Mouse (Mus musculus): ENCODE measurements around the gene Bag1. TPM values are rescaled to one million over a fixed set of nuclear protein-coding genes. Genes with fewer than 3 reads are reported as not detected.

Bag1 gene
- polyA plus RNA-seq (2016; fragmentation: Nextera tagmentation; extraction: Ambion mirVana): 185 and 192 TPM in 2 replicates

GRCm38 (mm10) chr4:40948160-40948708 lies at the start of gene Bag1, which contains the start of gene Chmp5:
TSS of gene Bag1 (minus strand) at chr4:40948294.
TSS of gene Chmp5 (plus strand) at chr4:40948407.
- peak within 1 kb of the TSS; percentile 97 for H3K9ac ChIP-seq
- under 1% methylated on average over 50 of the region's 50 CpGs for WGBS (ENCODE audit: insufficient replicate concordance)
- peaks cover 60% of the 10 kb centered on the region for H3K36me3 ChIP-seq
- peak; percentile 95 for ATAC-seq
- H3K4me3 ChIP-seq: peak within 1 kb of the TSS; percentile 95
- H3K27ac ChIP-seq: peak within 1 kb of the TSS; percentile 95
- H3K9me3 ChIP-seq (replicated peaks): no peaks in the 10 kb centered on the region
- peak within 1 kb of the TSS; percentile 79 for H3K4me2 ChIP-seq
- H3K27me3 ChIP-seq (replicated peaks): no peaks in the 10 kb centered on the region
- H3K4me1 ChIP-seq: peaks cover 47% of the 10 kb centered on the region

GRCm38 (mm10) chr4:40996302-40996701 lies 48.2 kb upstream of the Bag1 start:
- H3K27me3 ChIP-seq (replicated peaks): no peaks in the 10 kb centered on the region
- H3K36me3 ChIP-seq: peaks cover 100% of the 10 kb centered on the region
- WGBS (ENCODE audit: insufficient replicate concordance): 73% methylated on average over 6 of the region's 6 CpGs
- H3K9me3 ChIP-seq (replicated peaks): no peaks in the 10 kb centered on the region
- peak; percentile 54; the same call in 1 of the 2 replicates for ATAC-seq
- peaks cover 34% of the 10 kb centered on the region for H3K4me1 ChIP-seq
- no peak overlapping the region for H3K4me2 ChIP-seq
- no peak overlapping the region for H3K9ac ChIP-seq
- no peak overlapping the region; the same call in 1 of the 2 replicates for H3K27ac ChIP-seq
- no peak overlapping the region for H3K4me3 ChIP-seq

- WGBS (ENCODE audit: insufficient replicate concordance): 87% methylated on average over 6 of the region's 6 CpGs
- no peak overlapping the region for H3K27ac ChIP-seq
- H3K9ac ChIP-seq: no peak overlapping the region
- no peaks in the 10 kb centered on the region for H3K9me3 ChIP-seq (replicated peaks)
- no peak for ATAC-seq
- peaks cover 100% of the 10 kb centered on the region for H3K36me3 ChIP-seq
- H3K4me3 ChIP-seq: no peak overlapping the region
- no peaks in the 10 kb centered on the region for H3K4me1 ChIP-seq
- H3K4me2 ChIP-seq: no peak overlapping the region
- H3K27me3 ChIP-seq (replicated peaks): no peaks in the 10 kb centered on the region
These were observed 41.5 kb upstream of the Bag1 start for GRCm38 (mm10) chr4:40989633-40990032.

- H3K36me3 ChIP-seq: peaks cover 99% of the 10 kb centered on the region
These were observed 35.6 kb upstream of the Bag1 start for GRCm38 (mm10) chr4:40983686-40984085.

GRCm38 (mm10) chr4:40982486-40982885 lies 34.4 kb upstream of the Bag1 start:
- Histone ChIP-seq H3K4me2 (no peak overlapping the region), H3K9ac (no peak overlapping the region), H3K27ac (no peak overlapping the region), H3K36me3 (peaks cover 99% of the 10 kb centered on the region), H3K4me3 (no peak overlapping the region), H3K27me3 (replicated peaks) (no peaks in the 10 kb centered on the region), H3K4me1 (peaks cover 11% of the 10 kb centered on the region; the same call in 1 of the 2 replicates), H3K9me3 (replicated peaks) (no peaks in the 10 kb centered on the region)
- WGBS (ENCODE audit: insufficient replicate concordance): 70% methylated on average over 3 of the region's 3 CpGs
- no peak for ATAC-seq

More at GRCm38 (mm10) chr4:40983686-40984085, 35.6 kb upstream of the Bag1 start:
- Histone ChIP-seq H3K9ac (no peak overlapping the region), H3K4me3 (no peak overlapping the region), H3K4me1 (peaks cover 11% of the 10 kb centered on the region; the same call in 1 of the 2 replicates), H3K27ac (no peak overlapping the region), H3K27me3 (replicated peaks) (no peaks in the 10 kb centered on the region), H3K4me2 (no peak overlapping the region), H3K9me3 (replicated peaks) (no peaks in the 10 kb centered on the region)
- ATAC-seq: no peak
- WGBS (ENCODE audit: insufficient replicate concordance): 64% methylated on average over 1 of the region's 1 CpGs

- no peak overlapping the region for H3K27ac ChIP-seq
- no peak for ATAC-seq
- 63% methylated on average over 1 of the region's 1 CpGs for WGBS (ENCODE audit: insufficient replicate concordance)
- no peaks in the 10 kb centered on the region for H3K27me3 ChIP-seq (replicated peaks)
- H3K4me2 ChIP-seq: no peak overlapping the region
- H3K9ac ChIP-seq: no peak overlapping the region
- H3K4me1 ChIP-seq: peaks cover 16% of the 10 kb centered on the region
- H3K4me3 ChIP-seq: no peak overlapping the region
- no peaks in the 10 kb centered on the region for H3K9me3 ChIP-seq (replicated peaks)
- peaks cover 92% of the 10 kb centered on the region for H3K36me3 ChIP-seq
These were observed 31.3 kb upstream of the Bag1 start for GRCm38 (mm10) chr4:40979430-40979829.

GRCm38 (mm10) chr4:40976651-40977050 lies 28.6 kb upstream of the Bag1 start:
- H3K27ac ChIP-seq: no peak overlapping the region

GRCm38 (mm10) chr4:40975678-40976077 lies 27.6 kb upstream of the Bag1 start:
- H3K4me3 ChIP-seq: no peak overlapping the region
- no peak overlapping the region for H3K27ac ChIP-seq
- WGBS (ENCODE audit: insufficient replicate concordance): 77% methylated on average over 3 of the region's 3 CpGs
- H3K4me1 ChIP-seq: peaks cover 32% of the 10 kb centered on the region
- no peak for ATAC-seq
- no peak overlapping the region for H3K9ac ChIP-seq
- no peak overlapping the region for H3K4me2 ChIP-seq
- no peaks in the 10 kb centered on the region for H3K27me3 ChIP-seq (replicated peaks)
- H3K9me3 ChIP-seq (replicated peaks): no peaks in the 10 kb centered on the region
- peaks cover 68% of the 10 kb centered on the region for H3K36me3 ChIP-seq

More at GRCm38 (mm10) chr4:40976651-40977050, 28.6 kb upstream of the Bag1 start:
- Histone ChIP-seq H3K4me3 (no peak overlapping the region), H3K4me1 (peaks cover 32% of the 10 kb centered on the region), H3K27me3 (replicated peaks) (no peaks in the 10 kb centered on the region), H3K9me3 (replicated peaks) (no peaks in the 10 kb centered on the region), H3K36me3 (peaks cover 78% of the 10 kb centered on the region), H3K9ac (no peak overlapping the region), H3K4me2 (no peak overlapping the region)
- no peak for ATAC-seq
- WGBS (ENCODE audit: insufficient replicate concordance): 85% methylated on average over 10 of the region's 10 CpGs

GRCm38 (mm10) chr4:40974011-40974410 lies 25.9 kb upstream of the Bag1 start:
- WGBS (ENCODE audit: insufficient replicate concordance): 89% methylated on average over 1 of the region's 1 CpGs

GRCm38 (mm10) chr4:40971744-40972143 lies 23.6 kb upstream of the Bag1 start:
- no peak for ATAC-seq
- H3K36me3 ChIP-seq: peaks cover 44% of the 10 kb centered on the region
- no peaks in the 10 kb centered on the region for H3K9me3 ChIP-seq (replicated peaks)
- H3K27ac ChIP-seq: peak overlapping the region; percentile 91
- H3K4me3 ChIP-seq: peak overlapping the region; percentile 95
- WGBS (ENCODE audit: insufficient replicate concordance): 18% methylated on average over 13 of the region's 13 CpGs
- no peaks in the 10 kb centered on the region for H3K27me3 ChIP-seq (replicated peaks)
- H3K4me2 ChIP-seq: peak overlapping the region; percentile 87
- peak overlapping the region; percentile 82 for H3K9ac ChIP-seq
- H3K4me1 ChIP-seq: peaks cover 47% of the 10 kb centered on the region

More at GRCm38 (mm10) chr4:40974011-40974410, 25.9 kb upstream of the Bag1 start:
- no peak for ATAC-seq
- Histone ChIP-seq H3K27me3 (replicated peaks) (no peaks in the 10 kb centered on the region), H3K27ac (no peak overlapping the region), H3K4me2 (no peak overlapping the region), H3K36me3 (peaks cover 51% of the 10 kb centered on the region), H3K9ac (no peak overlapping the region), H3K4me3 (no peak overlapping the region), H3K4me1 (peaks cover 43% of the 10 kb centered on the region), H3K9me3 (replicated peaks) (no peaks in the 10 kb centered on the region)

- Histone ChIP-seq H3K9me3 (replicated peaks) (no peaks in the 10 kb centered on the region), H3K27me3 (replicated peaks) (no peaks in the 10 kb centered on the region), H3K4me3 (peak within 1 kb of the TSS; percentile 95), H3K36me3 (peaks cover 44% of the 10 kb centered on the region), H3K4me2 (peak within 1 kb of the TSS; percentile 87), H3K27ac (peak within 1 kb of the TSS; percentile 91), H3K9ac (peak within 1 kb of the TSS; percentile 82), H3K4me1 (peaks cover 50% of the 10 kb centered on the region)
- peak; percentile 93 for ATAC-seq
- under 1% methylated on average over 62 of the region's 85 CpGs for WGBS (ENCODE audit: insufficient replicate concordance)
These were observed 23.0 kb upstream of the Bag1 start, which contains the start of gene Nfx1 for GRCm38 (mm10) chr4:40970842-40971701. TSS of gene Nfx1 (plus strand) at chr4:40970906.

GRCm38 (mm10) chr4:40970592-40970841 lies 22.4 kb upstream of the Bag1 start:
- peak; percentile 49 for ATAC-seq
- peak overlapping the region; percentile 91 for H3K27ac ChIP-seq

More at GRCm38 (mm10) chr4:40970592-40970841, 22.4 kb upstream of the Bag1 start:
- no peaks in the 10 kb centered on the region for H3K27me3 ChIP-seq (replicated peaks)
- no peaks in the 10 kb centered on the region for H3K9me3 ChIP-seq (replicated peaks)
- H3K4me3 ChIP-seq: peak overlapping the region; percentile 95
- peak overlapping the region; percentile 82 for H3K9ac ChIP-seq
- 0% methylated on average over 16 of the region's 16 CpGs for WGBS (ENCODE audit: insufficient replicate concordance)
- H3K4me1 ChIP-seq: peaks cover 50% of the 10 kb centered on the region
- H3K36me3 ChIP-seq: peaks cover 44% of the 10 kb centered on the region
- H3K4me2 ChIP-seq: peak overlapping the region; percentile 87

Data from liver, embryonic 12.5 days (tissue).